Mouse (Mus musculus) neural tube, embryonic 11.5 days (tissue): ENCODE measurements around the gene Rsc1a1. TPM values are rescaled to one million over a fixed set of nuclear protein-coding genes. Genes with fewer than 3 reads are reported as not detected.

Source experiments
- ATAC-seq: fragments of 200-750 bp; cut with Nextera tagmentation; 2 replicates; pipeline ENCODE4 v1.8.0; 2017; ENCODE audit warnings: moderate number of reproducible peaks, mild to moderate bottlenecking, moderate TSS enrichment, moderate library complexity; ENCODE audit not compliant: insufficient read depth, low FRiP score, low TSS enrichment
- DNase-seq: peaks from one replicate; pipeline ENCODE4 v3.0.0-alpha.2; 2015; ENCODE audit warnings: low spot score
- H3K27ac ChIP-seq: fragments of 300-500 bp; sonication (generic); 2 replicates; pipeline ENCODE4 v1.5.1; 2014; ENCODE audit warnings: low read depth, mild to moderate bottlenecking, low read length
- H3K27me3 ChIP-seq: fragments of 300-500 bp; sonication (generic); 2 replicates; pipeline ENCODE4 v1.6.1; 2014; ENCODE audit warnings: mild to moderate bottlenecking, low read length, mixed read lengths; ENCODE audit not compliant: control insufficient read depth, insufficient read depth
- H3K36me3 ChIP-seq: fragments of 300-500 bp; sonication (generic); 2 replicates; pipeline ENCODE4 v1.6.1; 2014; ENCODE audit warnings: mild to moderate bottlenecking, low read length, moderate library complexity, mixed read lengths; ENCODE audit not compliant: control insufficient read depth, insufficient read depth
- H3K4me1 ChIP-seq: fragments of 300-500 bp; sonication (generic); 2 replicates; pipeline ENCODE4 v1.6.1; 2014; ENCODE audit warnings: low read length, mixed read lengths; ENCODE audit not compliant: control insufficient read depth, insufficient read depth
- H3K4me2 ChIP-seq: fragments of 300-500 bp; sonication (generic); 2 replicates; pipeline ENCODE4 v1.6.1; 2014; ENCODE audit warnings: low read depth, mild to moderate bottlenecking, moderate library complexity
- H3K4me3 ChIP-seq: fragments of 300-500 bp; sonication (generic); 2 replicates; pipeline ENCODE4 v1.5.1; 2014; ENCODE audit warnings: low read depth, low read length
- H3K9ac ChIP-seq: fragments of 300-500 bp; sonication (generic); 2 replicates; pipeline ENCODE4 v1.6.1; 2014; ENCODE audit warnings: mild to moderate bottlenecking, low read length
- H3K9me3 ChIP-seq: fragments of 300-500 bp; sonication (generic); 2 replicates; pipeline ENCODE4 v1.6.1; 2016; ENCODE audit warnings: low read length; ENCODE audit not compliant: control insufficient read depth
- WGBS: fragments of 180-500 bp; shearing (Covaris S2); extraction: QIAGEN DNeasy Blood & Tissue Kit; methylation state at CpG from one replicate; pipeline ENCODE4 v1.1.7; 2014; 5-methylcytosine and 5-hydroxymethylcytosine counted together
- polyA plus RNA-seq: library from polyadenylated mRNA; unstranded; fragments of >200 nt; fragmentation: Nextera tagmentation; extraction: Ambion mirVana; gene quantifications from 2 replicates; pipeline ENCODE4 v1.2.1, GENCODE M21; 2014

Gene Rsc1a1
- polyA plus RNA-seq, 1 experiment from 2014 or later = not detected

- ATAC-seq (peak; percentile 67), DNase-seq (peak; percentile 77)
- H3K9me3 ChIP-seq = no peaks in the 10 kb centered on the region
- H3K4me3 ChIP-seq = peak overlapping the region; percentile 82
- H3K4me2 ChIP-seq = peak overlapping the region; percentile 91
- H3K27ac ChIP-seq = 0 out of 2 replicates have a peak overlapping the region, but pooled peaks have one; percentile 53
- no peaks in the 10 kb centered on the region for H3K27me3 ChIP-seq
- WGBS = 1% methylated on average over 60 of the region's 60 CpGs
- H3K9ac ChIP-seq = peak overlapping the region; percentile 82
- peaks cover 7% of the 10 kb centered on the region for H3K4me1 ChIP-seq
- H3K36me3 ChIP-seq = no peaks in the 10 kb centered on the region
Observed at GRCm38 (mm10) chr4:141664011-141664745, 21.2 kb downstream of the Rsc1a1 start.

- WGBS = 6% methylated on average over 32 of the region's 47 CpGs
- no peak for ATAC-seq
Observed at GRCm38 (mm10) chr4:141663122-141663931, 22.1 kb downstream of the Rsc1a1 start.

GRCm38 (mm10) chr4:141660884-141661283 lies 24.5 kb downstream of the Rsc1a1 start:
- H3K9me3 ChIP-seq = no peaks in the 10 kb centered on the region
- H3K27ac ChIP-seq = no peak overlapping the region
- H3K4me3 ChIP-seq = no peak overlapping the region
- 95% methylated on average over 11 of the region's 11 CpGs for WGBS
- no peak overlapping the region for H3K9ac ChIP-seq
- no peaks in the 10 kb centered on the region for H3K27me3 ChIP-seq
- DNase-seq = no peak
- no peak for ATAC-seq
- peaks cover 7% of the 10 kb centered on the region for H3K4me1 ChIP-seq
- no peak overlapping the region for H3K4me2 ChIP-seq
- H3K36me3 ChIP-seq = no peaks in the 10 kb centered on the region

More at GRCm38 (mm10) chr4:141663122-141663931, 22.1 kb downstream of the Rsc1a1 start:
- Histone ChIP-seq H3K36me3 (no peaks in the 10 kb centered on the region), H3K27ac (0 out of 2 replicates have a peak overlapping the region, but pooled peaks have one; percentile 53), H3K9ac (peak overlapping the region; percentile 82), H3K27me3 (no peaks in the 10 kb centered on the region), H3K4me1 (peaks cover 7% of the 10 kb centered on the region), H3K9me3 (no peaks in the 10 kb centered on the region), H3K4me3 (peak overlapping the region; percentile 82), H3K4me2 (peak overlapping the region; percentile 91)
- peak; percentile 49 for DNase-seq

DNA sequence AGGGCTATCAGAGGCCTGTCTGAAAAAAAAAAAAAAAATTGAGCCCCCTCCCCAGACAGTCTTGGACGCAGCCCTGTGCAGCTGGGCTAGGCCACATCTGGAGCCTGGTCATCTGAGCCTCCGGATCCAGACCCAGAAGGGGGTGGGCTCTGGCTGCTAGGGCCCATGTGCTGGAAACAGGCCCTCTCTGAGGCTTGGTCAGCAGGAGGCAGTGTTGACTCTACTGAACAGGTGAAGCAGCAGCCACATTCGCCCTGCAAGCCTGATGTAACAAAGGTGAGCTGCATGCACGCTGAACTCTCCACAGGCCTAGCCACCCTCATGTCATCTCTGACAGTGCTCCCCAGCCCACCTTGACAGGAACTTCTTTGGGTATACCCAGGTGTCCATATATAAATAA lies 25.7 kb downstream of the Rsc1a1 start:
- no peak for DNase-seq
- no peaks in the 10 kb centered on the region for H3K36me3 ChIP-seq
- H3K9me3 ChIP-seq = no peaks in the 10 kb centered on the region

DNA sequence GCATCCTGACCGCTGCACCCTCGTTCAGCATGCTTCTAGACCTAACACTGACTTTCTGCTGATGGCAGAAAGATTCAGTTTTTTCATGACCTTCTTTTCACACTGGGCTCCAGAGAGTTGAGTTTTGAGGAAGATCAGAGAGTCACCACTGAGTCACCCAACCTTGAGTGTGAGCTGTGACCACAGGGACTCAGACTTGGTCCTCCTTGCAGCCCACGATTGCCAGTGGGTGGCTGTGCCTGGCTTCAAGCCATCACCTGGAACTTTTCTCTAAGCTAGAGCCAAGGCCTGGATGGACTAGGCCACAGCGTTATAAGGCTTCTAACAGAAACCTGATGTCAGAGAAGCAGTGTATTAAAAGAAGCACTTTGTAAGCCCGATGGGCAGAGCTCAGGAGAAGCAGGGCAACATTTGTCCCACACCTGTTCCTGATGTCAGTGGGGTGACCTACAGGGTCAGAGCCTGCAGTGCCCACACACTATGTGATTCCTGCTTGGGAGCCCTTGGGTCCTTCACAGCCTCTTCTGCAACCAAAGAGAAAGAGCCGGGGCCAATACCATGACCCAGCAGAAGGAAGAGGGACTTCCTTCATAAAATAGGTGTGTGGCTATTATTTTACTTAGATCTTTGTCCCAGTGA lies 26.4 kb downstream of the Rsc1a1 start:
- Histone ChIP-seq H3K27me3 (no peaks in the 10 kb centered on the region), H3K36me3 (no peaks in the 10 kb centered on the region), H3K9me3 (no peaks in the 10 kb centered on the region), H3K9ac (no peak overlapping the region), H3K27ac (no peak overlapping the region), H3K4me3 (no peak overlapping the region), H3K4me1 (peaks cover 7% of the 10 kb centered on the region), H3K4me2 (no peak overlapping the region)
- WGBS = 92% methylated on average over 6 of the region's 6 CpGs
- ATAC-seq (no peak), DNase-seq (no peak)

More for the DNA sequence above, 25.7 kb downstream of the Rsc1a1 start:
- Histone ChIP-seq H3K4me2 (no peak overlapping the region), H3K4me3 (no peak overlapping the region), H3K4me1 (peaks cover 7% of the 10 kb centered on the region), H3K9ac (no peak overlapping the region), H3K27ac (no peak overlapping the region), H3K27me3 (no peaks in the 10 kb centered on the region)
- no peak for ATAC-seq
- WGBS = 68% methylated on average over 4 of the region's 4 CpGs

DNA sequence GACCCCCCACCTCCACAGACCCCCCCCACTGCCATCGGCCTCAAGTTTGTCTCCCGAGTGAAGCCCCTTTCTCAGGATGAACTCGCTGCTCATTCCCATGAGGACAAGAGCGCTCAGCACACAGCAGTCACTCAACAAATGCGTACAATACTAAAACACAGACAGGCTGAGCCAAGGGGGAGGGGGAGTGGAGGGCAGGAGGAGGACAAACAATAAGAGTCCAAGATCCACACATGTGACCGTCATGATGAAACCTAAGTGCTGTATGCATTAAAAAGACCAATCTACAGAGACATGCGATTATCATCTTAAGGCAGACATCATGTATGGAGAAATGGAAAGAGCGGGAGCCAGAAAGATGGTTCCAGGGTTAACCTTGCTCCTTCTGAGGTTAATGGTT lies 28.5 kb downstream of the Rsc1a1 start:
- H3K27ac ChIP-seq = no peak overlapping the region
- no peaks in the 10 kb centered on the region for H3K36me3 ChIP-seq
- no peak for ATAC-seq
- no peaks in the 10 kb centered on the region for H3K27me3 ChIP-seq
- no peaks in the 10 kb centered on the region for H3K9me3 ChIP-seq
- no peaks in the 10 kb centered on the region for H3K4me1 ChIP-seq
- no peak overlapping the region for H3K4me2 ChIP-seq
- H3K9ac ChIP-seq = no peak overlapping the region
- no peak for DNase-seq
- H3K4me3 ChIP-seq = no peak overlapping the region
- 86% methylated on average over 8 of the region's 8 CpGs for whole genome bisulfite sequencing

DNA sequence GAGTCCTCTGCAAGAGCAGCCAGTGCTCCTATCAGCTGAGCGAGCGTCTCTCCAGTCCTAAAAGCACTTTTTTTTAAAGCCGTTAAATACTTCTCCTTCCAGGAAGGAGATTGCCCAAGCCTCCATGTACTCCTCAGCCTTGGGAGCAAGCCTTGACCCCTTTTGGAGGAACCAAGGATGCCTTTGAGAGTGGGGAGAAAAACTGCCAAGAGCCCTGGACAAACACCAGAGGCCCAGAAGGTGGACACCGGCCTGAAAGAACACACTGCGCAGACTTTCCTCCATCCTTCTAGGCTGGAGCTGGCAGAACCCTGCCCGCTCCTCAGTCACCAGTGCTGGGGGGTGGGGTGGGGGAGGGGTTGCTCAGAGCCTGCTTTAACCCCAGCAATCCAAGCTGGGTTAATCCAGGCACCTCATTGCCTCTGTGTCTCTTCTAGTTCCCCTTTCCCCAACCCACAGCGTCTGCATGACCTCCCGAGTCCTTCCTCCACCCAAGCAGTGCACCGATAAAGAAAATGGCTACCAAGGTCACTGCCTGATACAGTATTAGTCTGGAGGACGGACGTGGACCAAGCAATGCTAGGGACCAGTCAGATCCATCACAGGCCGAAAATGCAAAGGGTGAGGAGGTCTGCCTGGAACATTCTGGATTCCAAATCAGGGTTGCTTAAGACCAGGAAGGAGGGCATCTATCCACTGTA lies 29.3 kb downstream of the Rsc1a1 start:
- no peaks in the 10 kb centered on the region for H3K27me3 ChIP-seq
- 88% methylated on average over 12 of the region's 12 CpGs for WGBS

GRCm38 (mm10) chr4:141654509-141654908 lies 30.9 kb downstream of the Rsc1a1 start:
- H3K27me3 ChIP-seq = no peaks in the 10 kb centered on the region
- no peak overlapping the region for H3K4me3 ChIP-seq
- no peak overlapping the region for H3K4me2 ChIP-seq
- WGBS = 97% methylated on average over 6 of the region's 6 CpGs
- no peaks in the 10 kb centered on the region for H3K36me3 ChIP-seq
- ATAC-seq = no peak
- no peaks in the 10 kb centered on the region for H3K9me3 ChIP-seq
- no peaks in the 10 kb centered on the region for H3K4me1 ChIP-seq
- no peak overlapping the region for H3K9ac ChIP-seq
- no peak overlapping the region for H3K27ac ChIP-seq
- no peak for DNase-seq

More for the DNA sequence above, 29.3 kb downstream of the Rsc1a1 start:
- Histone ChIP-seq H3K4me1 (no peaks in the 10 kb centered on the region), H3K9ac (no peak overlapping the region), H3K36me3 (no peaks in the 10 kb centered on the region), H3K4me3 (no peak overlapping the region), H3K4me2 (no peak overlapping the region), H3K9me3 (no peaks in the 10 kb centered on the region), H3K27ac (no peak overlapping the region)
- ATAC-seq (no peak), DNase-seq (no peak)
